Mouse (Mus musculus) liver, adult 2 months (tissue): ENCODE measurements around the gene Slc2a13.

Source experiments
- CTCF ChIP-seq: fragments of 200-500 bp; IDR thresholded peaks from 2 replicates; pipeline ENCODE4 v1.5.1; 2011; ENCODE audit warnings: low read depth, low read length, control low read depth
- POLR2A ChIP-seq: fragments of 200-500 bp; IDR thresholded peaks from 2 replicates; pipeline ENCODE4 v1.6.1; 2011; ENCODE audit warnings: low read length, control low read depth; ENCODE audit not compliant: insufficient read depth; ENCODE audit errors: extremely low read depth

- TF ChIP-seq CTCF (no peak), POLR2A (no peak)
Measured at GRCm38 (mm10) chr15:91615532-91615931, 42.5 kb upstream of the Slc2a13 start.
